Mouse (Mus musculus): ENCODE results near the gene Htr5b.

The Htr5b gene

GRCm38 (mm10) chr1:121483091-121483490 lies 45.2 kb downstream of the Htr5b start:
- DNase-seq, result no peak

- no peak for DNase-seq
Measured at GRCm38 (mm10) chr1:121479403-121479802, 48.9 kb downstream of the Htr5b start.

GRCm38 (mm10) chr1:121478284-121478980 lies 49.8 kb downstream of the Htr5b start:
- DNase-seq, result no peak

- DNase-seq, result no peak
Measured at GRCm38 (mm10) chr1:121477716-121478115, 50.5 kb downstream of the Htr5b start.

- DNase-seq, result no peak
Measured at GRCm38 (mm10) chr1:121471503-121471902, 56.8 kb downstream of the Htr5b start.

GRCm38 (mm10) chr1:121468271-121468670 lies 60.0 kb downstream of the Htr5b start:
- DNase-seq, result peak; percentile 7

GRCm38 (mm10) chr1:121466276-121466675 lies 62.0 kb downstream of the Htr5b start:
- no peak for DNase-seq

GRCm38 (mm10) chr1:121463806-121464205 lies 64.5 kb downstream of the Htr5b start:
- DNase-seq, result peak; percentile 77

GRCm38 (mm10) chr1:121462643-121463042 lies 65.6 kb downstream of the Htr5b start:
- no peak for DNase-seq

- DNase-seq, result no peak
Measured at GRCm38 (mm10) chr1:121461895-121462294, 66.4 kb downstream of the Htr5b start.

GRCm38 (mm10) chr1:121460077-121460476 lies 68.2 kb downstream of the Htr5b start:
- peak; percentile 6 for DNase-seq
